In the genomic region with DNA sequence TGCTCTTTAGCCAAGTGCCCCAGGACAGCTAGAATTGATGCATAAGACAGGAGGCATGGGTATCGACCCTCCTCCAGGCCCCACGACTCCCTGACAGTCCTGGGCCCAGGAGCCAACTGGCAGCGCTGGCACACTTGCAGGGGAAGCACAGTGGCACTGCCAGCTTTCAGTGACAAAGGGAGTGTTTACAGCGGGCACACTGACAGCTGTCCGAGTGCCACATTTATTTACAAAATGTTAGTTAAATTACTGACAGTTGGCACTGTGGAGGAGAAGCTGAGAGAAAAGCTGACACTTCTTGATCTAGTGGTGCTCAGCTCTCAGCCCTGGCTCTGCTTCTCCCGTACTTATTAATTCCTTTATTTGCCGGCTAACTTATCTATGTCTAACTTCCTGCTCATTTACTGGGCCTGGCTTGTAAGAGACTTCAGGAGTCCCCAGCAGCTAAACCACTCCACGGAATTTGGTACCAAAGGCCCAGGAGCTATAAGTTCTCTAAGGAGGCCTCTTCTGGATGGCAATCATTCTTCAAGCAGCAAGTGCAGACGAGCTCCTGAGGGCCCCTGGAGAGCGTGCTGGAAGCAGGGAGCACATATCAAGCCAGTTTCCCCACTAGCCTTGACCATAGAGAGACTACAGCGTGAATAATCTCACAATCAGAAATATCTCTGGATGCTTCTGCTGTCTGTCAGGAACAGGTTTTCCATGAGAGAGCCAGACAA, we compare ENCODE assay signal across 12 mouse cellular contexts.
DNase-seq lines count a peak whose midpoint lies in the region; ATAC-seq and TF ChIP-seq lines count a peak whose summit lies in the region.
"Had no signal": no experiment of that assay in that cellular context is flagged by ENCODE, and none has a peak within 500 bp of the region (broad histone marks: within the 10 kb centered on the region; RNA-seq: fewer than 3 reads in every experiment).

No protein-coding gene starts in this region.

- TF ChIP-seq CTCF in midbrain, postnatal 0 days (IDR thresholded peaks at IDR 0.05) = no peak

- peaks cover 16% of the 10 kb centered on the region for H3K4me1 ChIP-seq in hindbrain, embryonic 14.5 days (replicated peaks; ENCODE audit: control insufficient read depth, insufficient read depth, low read length)
- no peaks in the 10 kb centered on the region for H3K4me1 ChIP-seq in hindbrain, embryonic 10.5 days (replicated peaks)
- peaks cover 29% of the 10 kb centered on the region; the same call in 1 of the 2 replicates for H3K4me1 ChIP-seq in neural tube, embryonic 13.5 days (replicated peaks)
- no peaks in the 10 kb centered on the region for H3K4me1 ChIP-seq in midbrain, postnatal 0 days (ENCODE audit: insufficient read depth, low read length)
- H3K4me1 ChIP-seq: kidney, embryonic 15.5 days had no signal

- H3K9me3 ChIP-seq in hindbrain, embryonic 14.5 days (ENCODE audit: control insufficient read depth, low read length) = no peaks in the 10 kb centered on the region
- H3K9me3 ChIP-seq in hindbrain, embryonic 10.5 days = no peaks in the 10 kb centered on the region
- no peaks in the 10 kb centered on the region for H3K9me3 ChIP-seq in neural tube, embryonic 13.5 days
- no peaks in the 10 kb centered on the region for H3K9me3 ChIP-seq in midbrain, postnatal 0 days (ENCODE audit: low read length)
- H3K9me3 ChIP-seq: kidney, embryonic 15.5 days had no signal

- peak; percentile 75; the same call in 1 of the 2 replicates for ATAC-seq in hindbrain, embryonic 14.5 days (ENCODE audit: low FRiP score)
- no peak for ATAC-seq in neural tube, embryonic 13.5 days (ENCODE audit: low read depth)
- ATAC-seq in midbrain, postnatal 0 days (ENCODE audit: low FRiP score) = no peak

- no peak overlapping the region for H3K27ac ChIP-seq in hindbrain, embryonic 14.5 days
- H3K27ac ChIP-seq in hindbrain, embryonic 10.5 days = no peak overlapping the region
- H3K27ac ChIP-seq in neural tube, embryonic 13.5 days (replicated peaks) = peak overlapping the region; percentile 0; the same call in 1 of the 2 replicates
- no peak overlapping the region for H3K27ac ChIP-seq in midbrain, postnatal 0 days (ENCODE audit: low read depth, low read length)
- H3K27ac ChIP-seq: kidney, embryonic 15.5 days had no signal

- H3K4me3 ChIP-seq in hindbrain, embryonic 14.5 days (replicated peaks; ENCODE audit: low read length) = no peak overlapping the region
- no peak overlapping the region for H3K4me3 ChIP-seq in hindbrain, embryonic 10.5 days
- H3K4me3 ChIP-seq in neural tube, embryonic 13.5 days = no peak overlapping the region
- no peak overlapping the region for H3K4me3 ChIP-seq in midbrain, postnatal 0 days (ENCODE audit: low read depth, low read length)
- H3K4me3 ChIP-seq: kidney, embryonic 15.5 days had no signal

- peak; percentile 57 for DNase-seq in hindbrain, embryonic 14.5 days (ENCODE audit: low spot score)
- no peak for DNase-seq in hindbrain, embryonic 10.5 days (ENCODE audit: low spot score)
- DNase-seq in neural tube, embryonic 10.5 days (ENCODE audit: extremely low spot score, low spot score) = no peak
- DNase-seq in cerebellum, postnatal 36 days = peak; percentile 83 to 85
- peak; percentile 84 for DNase-seq in midbrain, postnatal 0 days (ENCODE audit: low spot score)
- no peak for DNase-seq in adrenal gland, adult 8-10 months
- no peak for DNase-seq in spleen, postnatal 14 days (ENCODE audit: low spot score in 2 of 2)
- DNase-seq: lung, postnatal 14 days; thymus, adult 2 months had no signal

- H3K27me3 ChIP-seq in hindbrain, embryonic 14.5 days (ENCODE audit: control insufficient read depth, insufficient read depth, low read length) = no peaks in the 10 kb centered on the region
- no peaks in the 10 kb centered on the region for H3K27me3 ChIP-seq in hindbrain, embryonic 10.5 days (ENCODE audit: insufficient read depth, poor library complexity, severe bottlenecking)
- no peaks in the 10 kb centered on the region for H3K27me3 ChIP-seq in neural tube, embryonic 13.5 days
- H3K27me3 ChIP-seq in midbrain, postnatal 0 days (ENCODE audit: insufficient read depth, low read length) = no peaks in the 10 kb centered on the region
- H3K27me3 ChIP-seq: CH12.LX; kidney, embryonic 15.5 days had no signal

- WGBS in hindbrain, embryonic 14.5 days = 68% methylated on average over 11 of the region's 11 CpGs
- 84% methylated on average over 11 of the region's 11 CpGs for WGBS in hindbrain, embryonic 10.5 days
- 66% methylated on average over 11 of the region's 11 CpGs for WGBS in neural tube, embryonic 13.5 days
- 63% methylated on average over 11 of the region's 11 CpGs for WGBS in midbrain, postnatal 0 days

- no peaks in the 10 kb centered on the region for H3K36me3 ChIP-seq in hindbrain, embryonic 14.5 days (replicated peaks; ENCODE audit: control insufficient read depth, insufficient read depth)
- no peaks in the 10 kb centered on the region for H3K36me3 ChIP-seq in hindbrain, embryonic 10.5 days
- no peaks in the 10 kb centered on the region for H3K36me3 ChIP-seq in neural tube, embryonic 13.5 days
- no peaks in the 10 kb centered on the region for H3K36me3 ChIP-seq in midbrain, postnatal 0 days (ENCODE audit: insufficient read depth, low read length)
- H3K36me3 ChIP-seq: kidney, embryonic 15.5 days had no signal

- H3K4me2 ChIP-seq in hindbrain, embryonic 14.5 days (replicated peaks) = no peak overlapping the region
- H3K4me2 ChIP-seq in neural tube, embryonic 13.5 days = no peak overlapping the region
- no peak overlapping the region for H3K4me2 ChIP-seq in midbrain, postnatal 0 days (ENCODE audit: low read depth, low read length, poor library complexity, severe bottlenecking)
- H3K4me2 ChIP-seq: kidney, embryonic 15.5 days had no signal

- H3K9ac ChIP-seq in hindbrain, embryonic 14.5 days = no peak overlapping the region
- no peak overlapping the region for H3K9ac ChIP-seq in neural tube, embryonic 13.5 days
- no peak overlapping the region for H3K9ac ChIP-seq in midbrain, postnatal 0 days (replicated peaks; ENCODE audit: low read length, poor library complexity, severe bottlenecking)
- H3K9ac ChIP-seq: kidney, embryonic 15.5 days had no signal

Comparison
In these comparisons a context has a peak if more than half of its experiments do, and no peak if none do; other contexts are left out.
1. DNase-seq: peak in hindbrain, embryonic 14.5 days (single experiment), cerebellum, postnatal 36 days (2 of 2) and midbrain, postnatal 0 days (single experiment); none in hindbrain, embryonic 10.5 days (single experiment), neural tube, embryonic 10.5 days (single experiment), adrenal gland, adult 8-10 months (single experiment) and spleen, postnatal 14 days (0 of 2).